Mouse (Mus musculus) liver, embryonic 14.5 days (tissue): ENCODE measurements at regions not wholly inside any gene's neighbourhood (a gene's known extent, or its start where the extent isn't known, plus 50 kb on each side); places are given as distances from the start of the nearest gene placed in this dataset.

ENCODE experiments used
- CTCF ChIP-seq: IDR thresholded peaks from 2 replicates; pipeline ENCODE4 v1.5.1; 2016; ENCODE audit warnings: antibody characterized with exemption, low read depth, control low read depth
- EP300 ChIP-seq: IDR thresholded peaks from 2 replicates; pipeline ENCODE4 v1.6.1; 2016; ENCODE audit warnings: antibody characterized with exemption, low read depth

- TF ChIP-seq CTCF: no peak
- no peak for TF ChIP-seq EP300
Measured at GRCm38 (mm10) chr17:47298396-47298919, 70.2 kb upstream of the Mrps10 start.
